Mouse (Mus musculus): ENCODE measurements at regions not wholly inside any gene's neighbourhood (a gene's known extent, or its start where the extent isn't known, plus 50 kb on each side); places are given as distances from the start of the nearest gene placed in this dataset.

DNA sequence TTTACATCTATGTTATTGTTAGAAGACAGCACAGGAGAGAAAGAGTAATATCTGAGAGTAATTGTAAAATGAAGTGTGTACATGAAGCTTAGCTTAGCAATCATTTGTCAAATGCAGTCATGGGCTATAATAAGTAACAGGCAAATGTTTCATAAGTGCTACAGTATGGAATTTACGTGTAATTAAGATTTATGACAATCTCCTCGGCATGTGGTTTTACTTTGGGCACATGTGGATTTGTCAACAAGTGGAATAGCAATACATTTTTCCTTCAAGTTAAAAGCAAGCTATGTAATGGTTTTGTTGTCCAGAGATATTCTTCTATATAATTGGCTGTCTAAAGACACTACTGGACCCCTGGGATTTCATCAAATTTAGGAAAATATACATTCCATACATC is 577.9 kb upstream of the N6amt1 start:
- no peaks in the 10 kb centered on the region for H3K4me1 ChIP-seq (replicated peaks; ENCODE audit: control insufficient read depth in 2 of 2, insufficient read depth in 2 of 2, low read length in 1 of 2)
- H3K4me2 ChIP-seq (ENCODE audit: low read depth): no peak overlapping the region
- WGBS (ENCODE audit: insufficient replicate concordance): 51% methylated on average over 2 of the region's 2 CpGs
- no peaks in the 10 kb centered on the region for H3K36me3 ChIP-seq (replicated peaks; ENCODE audit: control insufficient read depth, insufficient read depth, low read depth)
- no peak overlapping the region for H3K9ac ChIP-seq (replicated peaks)
- DNase-seq (ENCODE audit: low read depth in 3 of 3, low spot score in 3 of 3) (no peak), ATAC-seq (ENCODE audit: insufficient read depth) (no peak)
- H3K4me3 ChIP-seq (ENCODE audit: insufficient read depth in 1 of 2, low read depth in 2 of 2, low read length in 2 of 2): no peak overlapping the region
- H3K9me3 ChIP-seq (ENCODE audit: control insufficient read depth, low read length): no peaks in the 10 kb centered on the region
- H3K27ac ChIP-seq: no peak overlapping the region
- H3K27me3 ChIP-seq (ENCODE audit: control insufficient read depth, insufficient read depth, low read length): no peaks in the 10 kb centered on the region
- no peak for TF ChIP-seq EP300 (IDR thresholded peaks at IDR 0.05; ENCODE audit: low read depth)
- no peak for TF ChIP-seq CTCF (IDR thresholded peaks at IDR 0.05; ENCODE audit: low read depth)

DNA sequence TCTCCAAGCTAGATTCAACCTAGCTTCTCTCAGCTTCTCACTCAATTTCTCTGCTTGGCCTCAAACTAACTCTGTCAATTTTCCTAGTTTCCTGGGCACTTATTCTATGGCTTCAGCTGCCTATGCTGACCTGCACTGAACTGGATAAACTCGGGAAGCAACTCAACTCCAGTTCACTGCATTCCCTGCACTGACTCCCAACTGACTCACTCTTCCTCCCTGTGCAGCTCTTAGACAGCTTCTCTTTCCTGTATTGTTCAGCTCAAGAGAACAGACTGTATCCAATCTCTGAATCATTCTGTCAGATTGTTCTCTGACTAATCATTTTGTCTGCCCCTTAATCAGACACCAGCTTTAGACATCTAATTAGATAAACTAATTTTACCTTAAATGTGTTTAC is 581.4 kb upstream of the N6amt1 start:
- 34% methylated on average over 1 of the region's 1 CpGs for WGBS (ENCODE audit: insufficient replicate concordance)
- Histone ChIP-seq H3K4me1 (replicated peaks; ENCODE audit: control insufficient read depth in 2 of 2, insufficient read depth in 2 of 2, low read length in 1 of 2) (no peaks in the 10 kb centered on the region), H3K9ac (replicated peaks) (no peak overlapping the region), H3K4me2 (ENCODE audit: low read depth) (no peak overlapping the region), H3K27me3 (ENCODE audit: control insufficient read depth, insufficient read depth, low read length) (no peaks in the 10 kb centered on the region), H3K36me3 (replicated peaks; ENCODE audit: control insufficient read depth, insufficient read depth, low read depth) (no peaks in the 10 kb centered on the region), H3K4me3 (ENCODE audit: insufficient read depth in 1 of 2, low read depth in 2 of 2, low read length in 2 of 2) (no peak overlapping the region), H3K27ac (no peak overlapping the region), H3K9me3 (ENCODE audit: control insufficient read depth, low read length) (no peaks in the 10 kb centered on the region)
- no peak for TF ChIP-seq CTCF (IDR thresholded peaks at IDR 0.05; ENCODE audit: low read depth)
- no peak for TF ChIP-seq EP300 (IDR thresholded peaks at IDR 0.05; ENCODE audit: low read depth)
- no peak for DNase-seq (ENCODE audit: low read depth in 3 of 3, low spot score in 3 of 3)
- ATAC-seq (ENCODE audit: insufficient read depth): no peak

DNA sequence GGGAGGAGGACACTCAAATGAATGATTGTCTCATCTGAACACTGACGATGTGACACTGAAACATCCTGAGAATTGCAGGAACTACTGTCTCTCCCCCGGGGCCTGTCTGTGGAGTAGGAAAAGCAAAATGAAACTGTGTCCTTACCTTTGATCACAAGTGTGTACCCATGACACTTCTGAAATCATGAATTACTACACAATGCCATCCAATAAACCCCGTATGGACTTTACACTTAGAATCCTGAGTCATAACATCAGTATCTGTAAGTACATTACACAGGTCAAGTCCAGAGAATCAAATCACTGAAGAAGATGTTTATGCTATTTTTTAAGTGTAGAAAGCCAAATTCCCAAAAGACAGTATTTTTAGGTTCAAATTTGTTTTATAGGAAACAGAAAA is 585.1 kb upstream of the N6amt1 start:
- no peak for DNase-seq (ENCODE audit: low read depth in 3 of 3, low spot score in 3 of 3)
- Histone ChIP-seq H3K27ac (no peak overlapping the region), H3K4me2 (ENCODE audit: low read depth) (no peak overlapping the region), H3K9me3 (ENCODE audit: control insufficient read depth, low read length) (no peaks in the 10 kb centered on the region), H3K9ac (replicated peaks) (no peak overlapping the region), H3K27me3 (ENCODE audit: control insufficient read depth, insufficient read depth, low read length) (no peaks in the 10 kb centered on the region), H3K4me1 (replicated peaks; ENCODE audit: control insufficient read depth in 2 of 2, insufficient read depth in 2 of 2, low read length in 1 of 2) (no peaks in the 10 kb centered on the region), H3K4me3 (ENCODE audit: insufficient read depth in 1 of 2, low read depth in 2 of 2, low read length in 2 of 2) (no peak overlapping the region), H3K36me3 (replicated peaks; ENCODE audit: control insufficient read depth, insufficient read depth, low read depth) (no peaks in the 10 kb centered on the region)
- WGBS (ENCODE audit: insufficient replicate concordance): 74% methylated on average over 3 of the region's 3 CpGs
- no peak for ATAC-seq (ENCODE audit: insufficient read depth)
- TF ChIP-seq CTCF (IDR thresholded peaks at IDR 0.05; ENCODE audit: low read depth) (no peak), EP300 (IDR thresholded peaks at IDR 0.05; ENCODE audit: low read depth) (no peak)

DNA sequence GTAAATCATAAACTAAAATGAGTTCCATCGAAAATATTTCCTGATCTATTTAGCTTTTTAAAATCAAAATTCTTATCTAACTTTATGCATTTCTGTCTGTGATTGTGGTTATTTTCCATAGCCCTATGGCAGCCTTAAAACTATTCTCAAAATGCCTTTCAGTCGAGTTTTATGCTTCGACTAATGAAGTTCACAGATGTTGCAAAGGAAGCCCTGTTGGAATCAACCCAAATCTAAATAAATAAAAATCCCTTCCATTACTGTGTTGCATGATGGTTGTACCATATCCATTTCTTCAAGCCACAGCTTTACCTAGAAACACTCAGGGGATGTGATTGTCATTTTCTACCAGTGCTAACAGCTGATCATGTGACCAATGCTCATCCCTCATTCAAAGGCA is 585.6 kb upstream of the N6amt1 start:
- H3K4me1 ChIP-seq (replicated peaks; ENCODE audit: control insufficient read depth in 2 of 2, insufficient read depth in 2 of 2, low read length in 1 of 2): no peaks in the 10 kb centered on the region

DNA sequence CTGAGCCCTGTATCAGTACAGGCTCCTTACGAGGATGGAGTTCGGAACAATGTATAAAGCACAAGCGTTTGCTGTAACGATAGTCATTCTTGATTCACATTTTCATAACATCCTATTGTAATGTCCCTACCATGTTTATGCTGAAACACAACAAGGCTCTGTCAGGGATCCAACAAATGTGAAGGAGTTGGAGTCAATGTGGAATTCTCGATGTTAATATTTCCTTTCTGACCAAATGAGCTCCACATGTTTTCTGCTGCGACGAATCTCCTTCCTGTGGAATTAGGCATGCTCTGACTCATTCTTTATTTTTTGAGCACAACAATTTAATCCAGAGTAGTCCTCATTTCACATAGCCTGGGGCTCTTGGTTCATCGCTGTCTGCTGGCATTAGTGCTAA is 588.0 kb upstream of the N6amt1 start:
- Histone ChIP-seq H3K4me1 (replicated peaks; ENCODE audit: control insufficient read depth in 2 of 2, insufficient read depth in 2 of 2, low read length in 1 of 2) (no peaks in the 10 kb centered on the region), H3K36me3 (replicated peaks; ENCODE audit: control insufficient read depth, insufficient read depth, low read depth) (no peaks in the 10 kb centered on the region), H3K4me2 (ENCODE audit: low read depth) (no peak overlapping the region), H3K9me3 (ENCODE audit: control insufficient read depth, low read length) (no peaks in the 10 kb centered on the region), H3K9ac (replicated peaks) (no peak overlapping the region), H3K27me3 (ENCODE audit: control insufficient read depth, insufficient read depth, low read length) (no peaks in the 10 kb centered on the region), H3K27ac (no peak overlapping the region), H3K4me3 (ENCODE audit: insufficient read depth in 1 of 2, low read depth in 2 of 2, low read length in 2 of 2) (no peak overlapping the region)
- ATAC-seq (ENCODE audit: insufficient read depth) (no peak), DNase-seq (ENCODE audit: low read depth in 3 of 3, low spot score in 3 of 3) (no peak)
- 69% methylated on average over 8 of the region's 8 CpGs for WGBS (ENCODE audit: insufficient replicate concordance)
- TF ChIP-seq EP300 (IDR thresholded peaks at IDR 0.05; ENCODE audit: low read depth) (no peak), CTCF (IDR thresholded peaks at IDR 0.05; ENCODE audit: low read depth) (no peak)

More for the DNA sequence above, 585.6 kb upstream of the N6amt1 start:
- TF ChIP-seq CTCF (IDR thresholded peaks at IDR 0.05; ENCODE audit: low read depth): no peak
- no peak for TF ChIP-seq EP300 (IDR thresholded peaks at IDR 0.05; ENCODE audit: low read depth)
- Histone ChIP-seq H3K4me2 (ENCODE audit: low read depth) (no peak overlapping the region), H3K36me3 (replicated peaks; ENCODE audit: control insufficient read depth, insufficient read depth, low read depth) (no peaks in the 10 kb centered on the region), H3K4me3 (ENCODE audit: insufficient read depth in 1 of 2, low read depth in 2 of 2, low read length in 2 of 2) (no peak overlapping the region), H3K9me3 (ENCODE audit: control insufficient read depth, low read length) (no peaks in the 10 kb centered on the region), H3K27me3 (ENCODE audit: control insufficient read depth, insufficient read depth, low read length) (no peaks in the 10 kb centered on the region), H3K9ac (replicated peaks) (no peak overlapping the region), H3K27ac (no peak overlapping the region)
- DNase-seq (ENCODE audit: low read depth in 3 of 3, low spot score in 3 of 3) (no peak), ATAC-seq (ENCODE audit: insufficient read depth) (no peak)
- 40% methylated on average over 3 of the region's 3 CpGs for WGBS (ENCODE audit: insufficient replicate concordance)

All from liver, embryonic 14.5 days (tissue).